Mouse (Mus musculus) heart, postnatal 25 days (tissue): ENCODE results near the gene Cdc25b. TPM values are rescaled to one million over a fixed set of nuclear protein-coding genes. Genes with fewer than 3 reads are reported as not detected.

Experiments
- DNase-seq: peaks from one replicate; pipeline ENCODE4 v3.0.0; 2022; ENCODE audit warnings: low spot score
- intact Hi-C: fragments of 180-260 bp; cut with DNase I; formaldehyde crosslinking; loops from one replicate; pipeline ENCODE4 v1.15.1; 2025
- total RNA-seq, 2 experiments: library from RNA; stranded (reverse); gene quantifications; 2 replicates each; pipeline ENCODE4 v1.2.3; 2021

Cdc25b gene
- total RNA-seq, 2 experiments from 2014 or later = 6.1 to 8.1 TPM

- intact Hi-C loops = loop anchor here (10.0 kb wide), 1 partner anchor 327 kb away; no protein-coding TSS in a partner anchor
- DNase-seq = no peak
Observed at GRCm38 (mm10) chr2:131187602-131187922, 813 bp downstream of the Cdc25b start.

DNA sequence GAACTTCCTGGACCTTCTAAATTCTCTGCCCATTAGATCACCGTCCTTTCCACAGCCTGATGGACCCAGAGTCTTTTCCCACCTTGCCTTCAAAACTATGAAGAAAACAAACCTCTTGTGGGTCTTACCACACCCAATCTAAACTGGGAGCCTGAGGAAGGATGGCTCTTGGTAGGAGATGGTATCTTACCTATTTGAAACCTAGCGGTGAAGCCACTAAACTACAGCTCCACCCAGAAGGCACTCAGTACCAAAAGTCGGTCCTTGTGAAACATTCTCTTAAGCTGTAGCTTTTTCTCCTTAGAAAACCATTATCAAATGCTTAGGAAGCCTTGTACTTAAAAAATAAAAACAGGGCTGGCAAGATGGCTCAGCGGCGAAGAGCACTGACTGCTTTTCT, 1.6 kb downstream of the Cdc25b start:
- intact Hi-C loops = loop anchor here (10.0 kb wide), 1 partner anchor 326 kb away; no protein-coding TSS in a partner anchor
- no peak for DNase-seq

- DNase-seq = no peak
- intact Hi-C loops = loop anchor here (5.0 to 10.0 kb wide), 2 partner anchors 228 to 325 kb away; no protein-coding TSS in a partner anchor
Observed at GRCm38 (mm10) chr2:131189521-131190309, 3.0 kb downstream of the Cdc25b start.

DNA sequence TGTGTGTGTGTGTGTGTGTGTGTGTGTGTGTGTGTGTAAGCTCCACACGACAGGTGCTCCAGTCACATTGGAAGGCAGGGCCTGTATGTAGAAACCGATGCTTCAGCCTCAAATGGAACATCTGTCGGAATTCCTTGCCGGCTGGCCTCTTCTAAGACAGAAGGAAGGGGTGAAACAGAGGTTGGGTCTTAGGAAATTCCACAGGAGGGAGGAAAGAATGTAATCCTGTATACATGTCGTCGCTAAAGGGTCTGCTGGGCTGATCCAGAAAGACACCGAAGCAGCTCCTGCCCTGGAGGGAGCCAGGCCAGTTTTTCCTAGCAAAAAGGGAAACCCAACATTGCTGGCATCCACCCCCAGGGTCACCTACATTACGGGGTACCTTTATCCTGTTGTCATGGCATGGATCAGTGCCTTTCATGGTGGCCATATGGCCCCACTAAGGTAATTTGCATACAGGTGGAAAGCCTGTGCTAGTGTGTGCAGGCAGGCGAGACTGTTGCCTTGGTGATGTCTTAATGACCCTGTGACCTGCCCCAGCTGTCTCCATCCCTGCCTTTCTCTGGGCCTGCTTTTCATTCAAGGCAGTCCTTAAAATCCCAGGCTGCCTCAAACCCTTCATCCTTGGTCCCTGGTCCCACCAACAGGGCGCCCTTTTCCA, 3.7 kb downstream of the Cdc25b start:
- no peak for DNase-seq
- intact Hi-C loops = loop anchor here (5.0 kb wide), 1 partner anchor 227 kb away; no protein-coding TSS in a partner anchor

- no peak for DNase-seq
- intact Hi-C loops = loop anchor here (5.0 kb wide), 1 partner anchor 226 kb away; no protein-coding TSS in a partner anchor
Observed at GRCm38 (mm10) chr2:131191005-131191390, 4.2 kb downstream of the Cdc25b start.

GRCm38 (mm10) chr2:131196606-131197316, 10.0 kb downstream of the Cdc25b start:
- intact Hi-C loops = no loop called here

GRCm38 (mm10) chr2:131200710-131201109, 14.0 kb downstream of the Cdc25b start:
- intact Hi-C loops = no loop called here
- DNase-seq = no peak

More at GRCm38 (mm10) chr2:131196606-131197316, 10.0 kb downstream of the Cdc25b start:
- DNase-seq = no peak

GRCm38 (mm10) chr2:131201262-131201661, 14.5 kb downstream of the Cdc25b start:
- DNase-seq = no peak
- intact Hi-C loops = no loop called here

DNA sequence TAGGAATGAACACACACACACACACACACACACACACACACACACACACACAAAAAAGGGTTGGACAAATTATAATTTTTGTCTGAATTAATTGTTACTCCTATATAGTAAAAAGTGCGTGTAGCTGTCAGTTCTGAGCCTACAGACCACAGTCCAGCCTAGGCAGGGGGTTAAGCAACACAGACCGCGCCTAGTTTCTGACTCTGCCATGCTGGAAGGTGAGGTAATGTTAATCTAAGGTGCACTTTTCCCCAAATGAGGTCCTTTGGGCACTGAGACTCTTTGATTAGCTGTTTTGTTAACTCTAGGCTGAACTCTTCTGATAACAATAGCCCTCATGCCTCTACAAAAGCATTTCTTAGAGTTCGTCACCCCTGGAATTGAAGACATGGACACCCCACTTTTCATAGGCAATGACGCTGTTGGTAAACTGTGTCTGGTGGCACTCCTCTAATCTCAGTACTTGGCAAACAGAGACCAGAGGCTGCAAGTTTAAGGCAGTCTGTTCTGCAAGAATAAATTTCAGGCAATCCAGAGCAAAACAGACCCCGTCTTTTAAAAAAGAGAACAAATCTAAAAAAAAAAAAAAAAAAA, 17.2 kb downstream of the Cdc25b start:
- DNase-seq = no peak
- intact Hi-C loops = loop anchor here (2.0 kb wide), 1 partner anchor 23 kb away; the partner anchor contains the start of gene Cenpb

- intact Hi-C loops = no loop called here
- peak; percentile 98 for DNase-seq
Observed at GRCm38 (mm10) chr2:131204410-131204981, 17.7 kb downstream of the Cdc25b start.

GRCm38 (mm10) chr2:131205521-131206182, 18.9 kb downstream of the Cdc25b start:
- DNase-seq = no peak
- intact Hi-C loops = loop anchor here (5.0 kb wide), 1 partner anchor 108 kb away; no protein-coding TSS in a partner anchor

GRCm38 (mm10) chr2:131206778-131207177, 20.0 kb downstream of the Cdc25b start, which contains the start of gene Ap5s1:
Ap5s1 (plus strand) TSS chr2:131207078.
- no peak for DNase-seq
- intact Hi-C loops = loop anchor here (5.0 kb wide), 1 partner anchor 109 kb away; no protein-coding TSS in a partner anchor

DNA sequence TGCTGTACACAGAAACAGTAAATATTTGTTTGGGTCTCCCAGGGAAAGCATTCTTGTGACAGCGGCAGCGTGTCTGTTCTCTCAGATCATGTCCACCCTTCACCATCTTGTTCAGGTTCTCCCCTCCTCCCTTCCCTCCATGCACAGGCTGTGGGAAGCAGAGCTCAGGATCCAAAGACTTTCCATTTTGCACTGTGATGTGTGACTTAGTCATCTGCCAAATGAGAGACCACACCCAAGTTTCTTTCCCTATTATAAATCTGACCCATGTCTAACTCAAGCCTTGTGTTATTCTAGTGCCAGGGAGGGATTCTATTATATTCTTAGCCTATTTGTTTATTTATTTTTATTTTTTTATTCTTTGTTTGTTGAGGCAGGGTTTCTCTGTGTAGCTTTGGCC, 21.6 kb downstream of the Cdc25b start:
- intact Hi-C loops = loop anchor here (5.0 kb wide), 1 partner anchor 111 kb away; no protein-coding TSS in a partner anchor
- no peak for DNase-seq

GRCm38 (mm10) chr2:131209125-131209795, 22.5 kb downstream of the Cdc25b start:
- DNase-seq = no peak
- intact Hi-C loops = loop anchor here (5.0 kb wide), 1 partner anchor 112 kb away; no protein-coding TSS in a partner anchor

- DNase-seq = peak; percentile 94
- intact Hi-C loops = loop anchor here (2.0 to 5.0 kb wide), 3 partner anchors 29 to 113 kb away; partner anchors contain the start of gene Cenpb
Observed at GRCm38 (mm10) chr2:131209969-131210792, 23.4 kb downstream of the Cdc25b start.

DNA sequence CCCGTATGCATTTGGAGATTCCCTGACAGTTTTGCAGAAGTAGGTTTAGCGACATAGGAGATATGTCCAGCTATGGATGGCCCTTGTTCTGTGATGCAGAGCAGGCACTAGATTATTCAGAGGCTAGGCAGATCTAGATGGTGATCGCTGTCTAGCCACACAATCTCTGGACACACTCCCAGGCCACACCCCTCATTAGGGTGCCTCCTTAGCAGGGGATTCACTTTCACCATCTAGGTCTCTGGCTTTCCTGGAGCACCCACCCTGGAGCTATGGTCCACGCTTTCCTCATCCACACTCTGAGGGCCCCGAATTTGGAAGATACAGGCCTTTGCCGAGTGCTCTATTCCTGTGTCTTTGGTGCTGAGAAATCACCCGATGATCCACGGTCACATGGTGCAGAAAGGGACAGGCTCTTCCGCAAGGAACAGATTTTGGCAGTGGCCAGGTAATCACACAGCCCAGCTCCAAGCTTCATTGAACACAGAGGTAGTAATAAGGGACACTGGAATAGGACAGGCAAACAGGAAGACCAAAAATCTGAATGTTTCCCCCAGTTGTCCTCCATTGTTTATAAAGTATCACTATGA, 24.4 kb downstream of the Cdc25b start:
- DNase-seq = no peak
- intact Hi-C loops = loop anchor here (2.0 kb wide), 2 partner anchors 30 to 42 kb away; partner anchors contain the start of gene Cenpb

DNA sequence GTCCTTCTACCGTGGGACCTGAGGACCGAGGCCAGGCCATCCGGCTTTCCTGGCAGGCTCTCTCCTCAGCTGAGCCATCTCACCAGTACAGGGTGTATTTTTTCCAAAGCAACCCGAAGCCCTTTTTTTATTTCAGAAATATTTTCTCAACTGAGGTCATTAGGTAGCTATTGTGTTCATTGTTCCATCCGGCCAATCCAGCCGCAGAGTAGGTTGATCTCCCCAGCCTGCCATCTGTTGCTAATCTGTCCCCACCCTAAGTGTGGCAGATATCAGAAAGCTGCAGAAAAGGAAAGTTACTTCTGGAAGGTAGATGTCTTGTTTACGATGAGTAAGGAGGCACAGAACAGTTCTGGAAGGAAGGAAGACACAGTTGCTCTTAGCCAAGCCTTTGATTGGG, 27.0 kb downstream of the Cdc25b start:
- intact Hi-C loops = no loop called here
- no peak for DNase-seq
